Mouse (Mus musculus) embryonic fibroblast, embryonic 13.5 days (primary cell): ENCODE measurements at regions not wholly inside any gene's neighbourhood (a gene's known extent, or its start where the extent isn't known, plus 50 kb on each side); places are given as distances from the start of the nearest gene placed in this dataset.

Source experiments
- CTCF ChIP-seq: IDR thresholded peaks from 2 replicates; pipeline ENCODE4 v1.5.1; 2011; ENCODE audit warnings: mild to moderate bottlenecking, control low read depth, low read length, moderate library complexity, borderline replicate concordance; ENCODE audit not compliant: insufficient read depth
- POLR2A ChIP-seq: IDR thresholded peaks from 2 replicates; pipeline ENCODE4 v1.6.1; 2011; ENCODE audit warnings: low read depth, mild to moderate bottlenecking, control low read depth, low read length, moderate library complexity

DNA sequence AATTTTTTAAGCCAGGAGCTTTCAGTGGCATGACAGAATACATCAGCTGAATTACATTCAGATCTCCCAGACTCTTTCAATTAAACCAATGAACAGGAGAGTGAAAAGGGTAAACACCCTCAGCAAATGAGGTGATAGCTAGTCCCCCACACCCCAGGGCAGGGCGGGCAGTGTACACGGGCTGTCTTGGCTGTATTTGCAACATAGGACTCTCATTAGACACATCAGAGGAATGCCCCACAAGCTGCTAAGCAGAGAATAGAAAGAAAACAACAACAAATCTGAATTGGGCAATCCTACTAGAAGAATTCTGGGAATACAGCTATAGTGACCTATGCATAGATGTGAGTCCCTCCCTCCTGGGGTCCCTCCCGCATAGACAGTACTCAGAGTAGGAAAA lies 131.8 kb upstream of the Zfp637 start:
- TF ChIP-seq POLR2A: no peak
- no peak for TF ChIP-seq CTCF
